ENCODE assay signal across 10 mouse cellular contexts in the genomic region with DNA sequence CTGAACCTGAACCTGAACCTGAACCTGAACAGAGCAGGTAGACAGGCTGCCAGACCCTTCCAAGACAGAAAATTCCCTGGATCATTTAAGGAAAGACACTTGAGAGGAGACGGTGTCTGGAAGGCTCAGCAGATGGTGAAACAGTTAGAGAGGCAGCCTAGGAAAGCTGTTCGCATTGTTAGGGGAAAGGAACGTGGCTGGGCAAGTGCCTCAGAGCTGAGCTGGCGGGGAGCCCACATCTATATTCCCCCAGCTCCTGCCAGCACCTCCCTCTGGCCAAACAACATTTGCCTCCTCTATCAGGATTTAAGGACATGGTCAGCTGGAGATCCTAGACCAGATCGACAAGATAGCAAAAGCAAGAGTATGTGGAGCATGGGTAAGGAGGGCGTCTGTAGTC. TPM values are rescaled to one million over a fixed set of nuclear protein-coding genes. Genes with fewer than 3 reads are reported as not detected.
DNase-seq lines count a peak whose midpoint lies in the region; ATAC-seq and TF ChIP-seq lines count a peak whose summit lies in the region.
"Had no signal": no experiment of that assay in that cellular context is flagged by ENCODE, and none has a peak within 500 bp of the region (broad histone marks: within the 10 kb centered on the region; RNA-seq: fewer than 3 reads in every experiment).

No protein-coding gene starts in this region.

- peak; percentile 47 for DNase-seq in forebrain, embryonic 14.5 days (ENCODE audit: low spot score)
- DNase-seq in forebrain, embryonic 10.5 days (ENCODE audit: extremely low spot score, low spot score): no peak
- peak; percentile 20 to 28 for DNase-seq in left cerebral cortex, postnatal 36 days (ENCODE audit: low spot score in 2 of 2)
- no peak for DNase-seq in left cerebral cortex, adult 18-20 months (ENCODE audit: low spot score in 2 of 2)
- DNase-seq in layer of hippocampus, adult 2 months (ENCODE audit: low spot score in 2 of 2): no peak
- DNase-seq in right cerebral cortex, postnatal 4 days: peak; percentile 46
- no peak for DNase-seq in kidney, postnatal 14 days
- DNase-seq: kidney, adult 8-10 months had no signal

- no peaks in the 10 kb centered on the region for H3K36me3 ChIP-seq in forebrain, embryonic 14.5 days (ENCODE audit: control insufficient read depth, insufficient read depth, low read length)
- no peaks in the 10 kb centered on the region for H3K36me3 ChIP-seq in forebrain, embryonic 10.5 days (replicated peaks)
- H3K36me3 ChIP-seq in hindbrain, embryonic 12.5 days: no peaks in the 10 kb centered on the region
- H3K36me3 ChIP-seq: embryonic facial prominence, embryonic 10.5 days had no signal

- no peaks in the 10 kb centered on the region for H3K9me3 ChIP-seq in forebrain, embryonic 14.5 days (replicated peaks; ENCODE audit: control insufficient read depth, low read length)
- no peaks in the 10 kb centered on the region for H3K9me3 ChIP-seq in forebrain, embryonic 10.5 days
- no peaks in the 10 kb centered on the region for H3K9me3 ChIP-seq in hindbrain, embryonic 12.5 days (replicated peaks)
- H3K9me3 ChIP-seq: embryonic facial prominence, embryonic 10.5 days had no signal

- H3K27me3 ChIP-seq in forebrain, embryonic 14.5 days (replicated peaks; ENCODE audit: control insufficient read depth, insufficient read depth, low read length): no peaks in the 10 kb centered on the region
- H3K27me3 ChIP-seq in forebrain, embryonic 10.5 days (ENCODE audit: poor library complexity, severe bottlenecking): no peaks in the 10 kb centered on the region
- H3K27me3 ChIP-seq in hindbrain, embryonic 12.5 days: no peaks in the 10 kb centered on the region

- H3K27ac ChIP-seq in forebrain, embryonic 14.5 days (ENCODE audit: low read depth, low read length): 0 out of 2 replicates have a peak overlapping the region, but pooled peaks have one; percentile 55
- no peak overlapping the region for H3K27ac ChIP-seq in forebrain, embryonic 10.5 days
- H3K27ac ChIP-seq in layer of hippocampus, adult 2 months: peak overlapping the region; percentile 64
- H3K27ac ChIP-seq in hindbrain, embryonic 12.5 days: no peak overlapping the region
- H3K27ac ChIP-seq: embryonic facial prominence, embryonic 10.5 days had no signal

- no peak for TF ChIP-seq CTCF in layer of hippocampus, adult 2 months (conservative IDR thresholded peaks at IDR 0.05)

- intact Hi-C loops in left cerebral cortex, postnatal 36 days (cut with DNase I): no loop called here

- no peaks in the 10 kb centered on the region for H3K4me1 ChIP-seq in forebrain, embryonic 14.5 days (ENCODE audit: control insufficient read depth, insufficient read depth, low read length)
- H3K4me1 ChIP-seq in forebrain, embryonic 10.5 days: peaks cover 7% of the 10 kb centered on the region
- no peaks in the 10 kb centered on the region for H3K4me1 ChIP-seq in hindbrain, embryonic 12.5 days

- no peak overlapping the region for H3K4me2 ChIP-seq in forebrain, embryonic 14.5 days (ENCODE audit: low read length)
- H3K4me2 ChIP-seq in hindbrain, embryonic 12.5 days (replicated peaks): no peak overlapping the region

- H3K9ac ChIP-seq in forebrain, embryonic 14.5 days (ENCODE audit: low read length): no peak overlapping the region
- no peak overlapping the region for H3K9ac ChIP-seq in hindbrain, embryonic 12.5 days

- WGBS in forebrain, embryonic 14.5 days: 70% methylated on average over 6 of the region's 6 CpGs
- 84% methylated on average over 6 of the region's 6 CpGs for WGBS in forebrain, embryonic 10.5 days
- 83% methylated on average over 6 of the region's 6 CpGs for WGBS in hindbrain, embryonic 12.5 days

- peak; percentile 75; the same call in 1 of the 2 replicates for ATAC-seq in forebrain, embryonic 14.5 days
- no peak for ATAC-seq in hindbrain, embryonic 12.5 days (ENCODE audit: low FRiP score)

- H3K4me3 ChIP-seq in forebrain, embryonic 14.5 days (ENCODE audit: low read depth, low read length): no peak overlapping the region
- H3K4me3 ChIP-seq in forebrain, embryonic 10.5 days: no peak overlapping the region
- H3K4me3 ChIP-seq in layer of hippocampus, adult 2 months: no peak overlapping the region
- H3K4me3 ChIP-seq in hindbrain, embryonic 12.5 days: no peak overlapping the region
- H3K4me3 ChIP-seq: embryonic facial prominence, embryonic 10.5 days had no signal

RNA-seq across cellular contexts. Expression of a gene that starts 10.2 kb away (rescaled TPM):
- polyA plus RNA-seq in forebrain, embryonic 14.5 days (2014; fragmentation: Nextera tagmentation; extraction: Ambion mirVana): 81.8 and 85.6 TPM in 2 replicates
- 94.2 and 104 TPM in 2 replicates for polyA plus RNA-seq in forebrain, embryonic 10.5 days (2016; fragmentation: Nextera tagmentation; extraction: Ambion mirVana)
- total RNA-seq in left cerebral cortex, postnatal 36 days (2021): 10 to 100 TPM; 66.4 to 98.6 TPM
- total RNA-seq in left cerebral cortex, adult 18-20 months (2021): 100 to 1,000 TPM in 1 of 2 experiments, 10 to 100 TPM in 1; 80.7 to 104 TPM
- 10 to 100 TPM; 57.7 to 65.8 TPM for total RNA-seq in layer of hippocampus, adult 2 months (2021)
- 95.6 and 101 TPM in 2 replicates for polyA plus RNA-seq in hindbrain, embryonic 12.5 days (2016; fragmentation: Nextera tagmentation; extraction: Ambion mirVana)

Comparison
In these comparisons a context has a peak if more than half of its experiments do, and no peak if none do; other contexts are left out.
1. DNase-seq: peak in forebrain, embryonic 14.5 days (single experiment), left cerebral cortex, postnatal 36 days (2 of 2) and right cerebral cortex, postnatal 4 days (single experiment); none in forebrain, embryonic 10.5 days (single experiment), left cerebral cortex, adult 18-20 months (0 of 2), layer of hippocampus, adult 2 months (0 of 2) and kidney, postnatal 14 days (single experiment).
2. H3K27ac ChIP-seq: peak in forebrain, embryonic 14.5 days (single experiment) and layer of hippocampus, adult 2 months (single experiment); none in forebrain, embryonic 10.5 days (single experiment) and hindbrain, embryonic 12.5 days (single experiment).